Mouse (Mus musculus) heart, postnatal 0 days (tissue): Measurements from ENCODE around the gene Hydin. TPM values are rescaled to one million over a fixed set of nuclear protein-coding genes. Genes with fewer than 3 reads are reported as not detected.
"Not testable (repeated sequence)": the region's sequence is repeated elsewhere in the genome, so short reads cannot be mapped to it uniquely, and the experiment has no call there.

ENCODE experiments used
- ATAC-seq: fragments of 200-750 bp; cut with Nextera tagmentation; 2 replicates; pipeline ENCODE4 v1.8.0; 2017; ENCODE audit warnings: low read depth, moderate number of reproducible peaks, moderate library complexity; ENCODE audit not compliant: insufficient read depth
- DNase-seq: peaks from one replicate; pipeline ENCODE4 v3.0.0-alpha.2; 2016; ENCODE audit warnings: low spot score
- H3K27ac ChIP-seq: fragments of 300-500 bp; sonication (generic); 2 replicates; pipeline ENCODE4 v1.5.1; 2014; ENCODE audit warnings: low read depth, mild to moderate bottlenecking
- H3K27me3 ChIP-seq: fragments of 300-500 bp; sonication (generic); 2 replicates; pipeline ENCODE4 v1.6.1; 2014; ENCODE audit warnings: low read length, mixed read lengths; ENCODE audit not compliant: control insufficient read depth, insufficient read depth
- H3K36me3 ChIP-seq: fragments of 300-500 bp; sonication (generic); replicated peaks from 2 replicates; pipeline ENCODE4 v1.6.1; 2014; ENCODE audit warnings: low read length, mixed read lengths; ENCODE audit not compliant: control insufficient read depth, insufficient read depth
- H3K4me1 ChIP-seq: fragments of 300-500 bp; sonication (generic); 2 replicates; pipeline ENCODE4 v1.6.1; 2014; ENCODE audit warnings: antibody characterized with exemption; ENCODE audit not compliant: control insufficient read depth, insufficient read depth
- H3K4me2 ChIP-seq: fragments of 300-500 bp; sonication (generic); 2 replicates; pipeline ENCODE4 v1.6.1; 2014; ENCODE audit warnings: low read depth, mild to moderate bottlenecking, low read length, moderate library complexity
- H3K4me3 ChIP-seq: fragments of 300-500 bp; sonication (generic); 2 replicates; pipeline ENCODE4 v1.5.1; 2014; ENCODE audit warnings: low read depth, low read length
- H3K9ac ChIP-seq: fragments of 300-500 bp; sonication (generic); replicated peaks from 2 replicates; pipeline ENCODE4 v1.6.1; 2014; ENCODE audit warnings: low read depth, low read length, mixed read lengths
- H3K9me3 ChIP-seq: fragments of 300-500 bp; sonication (generic); replicated peaks from 2 replicates; pipeline ENCODE4 v1.6.1; 2016; ENCODE audit warnings: low read length; ENCODE audit not compliant: control insufficient read depth
- CTCF ChIP-seq: IDR thresholded peaks from 2 replicates; pipeline ENCODE4 v1.5.1; 2016; ENCODE audit warnings: antibody characterized with exemption, control low read depth, low read depth
- EP300 ChIP-seq: IDR thresholded peaks from 2 replicates; pipeline ENCODE4 v1.6.1; 2016; ENCODE audit warnings: antibody characterized with exemption, low read depth
- WGBS: fragments of 180-500 bp; shearing (Covaris S2); extraction: QIAGEN DNeasy Blood & Tissue Kit; methylation state at CpG from one replicate; pipeline ENCODE4 v1.1.7; 2014; 5-methylcytosine and 5-hydroxymethylcytosine counted together
- polyA plus RNA-seq: library from polyadenylated mRNA; unstranded; fragments of >200 nt; fragmentation: Nextera tagmentation; extraction: Ambion mirVana; gene quantifications from 2 replicates; pipeline ENCODE4 v1.2.1, GENCODE M21; 2015
- total RNA-seq: library from RNA; depleted of rRNA; stranded (reverse); fragments of >200 nt; gene quantifications from 2 replicates; pipeline ENCODE4 v1.2.3, GENCODE M21; 2014; ENCODE audit warnings: low replicate concordance

Gene Hydin
- total and polyA plus RNA-seq, 2 experiments from 2014 or later, result 0.03 to 0.04 TPM

GRCm38 (mm10) chr8:110500661-110501060, 233.9 kb downstream of the Hydin start:
- Histone ChIP-seq H3K4me1 (no peaks in the 10 kb centered on the region), H3K9ac (no peak overlapping the region)

GRCm38 (mm10) chr8:110501330-110501729, 234.6 kb downstream of the Hydin start:
- DNase-seq (no peak), ATAC-seq (no peak)
- no peaks in the 10 kb centered on the region for H3K36me3 ChIP-seq
- H3K9ac ChIP-seq, result no peak overlapping the region
- 81% methylated on average over 4 of the region's 4 CpGs for WGBS
- no peaks in the 10 kb centered on the region for H3K4me1 ChIP-seq
- no peak overlapping the region for H3K4me2 ChIP-seq
- no peaks in the 10 kb centered on the region for H3K9me3 ChIP-seq
- TF ChIP-seq CTCF, result no peak
- no peak for TF ChIP-seq EP300
- peaks cover 14% of the 10 kb centered on the region; the same call in 1 of the 2 replicates for H3K27me3 ChIP-seq
- no peak overlapping the region for H3K4me3 ChIP-seq
- H3K27ac ChIP-seq, result no peak overlapping the region

More at GRCm38 (mm10) chr8:110500661-110501060, 233.9 kb downstream of the Hydin start:
- H3K27ac ChIP-seq, result no peak overlapping the region
- no peak overlapping the region for H3K4me2 ChIP-seq
- peaks cover 14% of the 10 kb centered on the region; the same call in 1 of the 2 replicates for H3K27me3 ChIP-seq
- no peak for ATAC-seq
- no peaks in the 10 kb centered on the region for H3K36me3 ChIP-seq
- TF ChIP-seq EP300 (no peak), CTCF (no peak)
- no peak overlapping the region for H3K4me3 ChIP-seq
- 73% methylated on average over 6 of the region's 6 CpGs for WGBS
- no peaks in the 10 kb centered on the region for H3K9me3 ChIP-seq
- DNase-seq, result no peak

GRCm38 (mm10) chr8:110502880-110503279, 236.1 kb downstream of the Hydin start:
- WGBS, result 14% methylated on average over 10 of the region's 10 CpGs

GRCm38 (mm10) chr8:110508766-110509165, 242.0 kb downstream of the Hydin start:
- 56% methylated on average over 3 of the region's 3 CpGs for WGBS
- peaks cover 6% of the 10 kb centered on the region; the same call in 1 of the 2 replicates for H3K9me3 ChIP-seq
- DNase-seq, result no peak
- H3K9ac ChIP-seq, result no peak overlapping the region
- TF ChIP-seq CTCF (no peak), EP300 (no peak)
- H3K4me2 ChIP-seq, result no peak overlapping the region
- no peak for ATAC-seq
- H3K36me3 ChIP-seq, result no peaks in the 10 kb centered on the region
- H3K4me1 ChIP-seq, result no peaks in the 10 kb centered on the region
- no peak overlapping the region for H3K27ac ChIP-seq
- no peak overlapping the region for H3K4me3 ChIP-seq
- 0 out of 2 replicates have a peak, but pooled peaks cover 4% of the 10 kb centered on the region for H3K27me3 ChIP-seq

More at GRCm38 (mm10) chr8:110502880-110503279, 236.1 kb downstream of the Hydin start:
- Histone ChIP-seq H3K36me3 (no peaks in the 10 kb centered on the region), H3K4me1 (no peaks in the 10 kb centered on the region), H3K9me3 (no peaks in the 10 kb centered on the region), H3K4me3 (no peak overlapping the region), H3K27ac (no peak overlapping the region), H3K4me2 (no peak overlapping the region), H3K9ac (no peak overlapping the region), H3K27me3 (peaks cover 14% of the 10 kb centered on the region; the same call in 1 of the 2 replicates)
- DNase-seq (no peak), ATAC-seq (no peak)
- TF ChIP-seq EP300, result no peak
- no peak for TF ChIP-seq CTCF

- H3K9ac ChIP-seq, result no peak overlapping the region
- ATAC-seq, result no peak
- no peak overlapping the region for H3K27ac ChIP-seq
- 65% methylated on average over 7 of the region's 7 CpGs for WGBS
- no peaks in the 10 kb centered on the region for H3K27me3 ChIP-seq
- no peaks in the 10 kb centered on the region for H3K36me3 ChIP-seq
- no peak overlapping the region for H3K4me3 ChIP-seq
- no peaks in the 10 kb centered on the region for H3K4me1 ChIP-seq
- TF ChIP-seq CTCF (no peak), EP300 (no peak)
- no peak for DNase-seq
- no peaks in the 10 kb centered on the region for H3K9me3 ChIP-seq
- no peak overlapping the region for H3K4me2 ChIP-seq
Measured at GRCm38 (mm10) chr8:110519790-110520189, 253.0 kb downstream of the Hydin start.

- ATAC-seq (no peak), DNase-seq (no peak)
- Histone ChIP-seq H3K4me2 (no peak overlapping the region), H3K4me3 (no peak overlapping the region), H3K4me1 (no peaks in the 10 kb centered on the region), H3K27ac (no peak overlapping the region), H3K9me3 (no peaks in the 10 kb centered on the region), H3K27me3 (no peaks in the 10 kb centered on the region), H3K36me3 (no peaks in the 10 kb centered on the region), H3K9ac (no peak overlapping the region)
- TF ChIP-seq CTCF, result no peak
- TF ChIP-seq EP300, result no peak
- 84% methylated on average over 12 of the region's 12 CpGs for WGBS
Measured at GRCm38 (mm10) chr8:110521851-110522250, 255.1 kb downstream of the Hydin start.

- H3K9me3 ChIP-seq, ATAC-seq, H3K4me2 ChIP-seq, H3K27me3 ChIP-seq, H3K27ac ChIP-seq, H3K36me3 ChIP-seq, H3K4me3 ChIP-seq, H3K9ac ChIP-seq, H3K4me1 ChIP-seq, DNase-seq: not testable (repeated sequence)
- 83% methylated on average over 7 of the region's 7 CpGs for WGBS
Measured at GRCm38 (mm10) chr8:110522495-110522894, 255.7 kb downstream of the Hydin start.
